Mouse (Mus musculus): ENCODE measurements around the gene Col6a1.

DNA sequence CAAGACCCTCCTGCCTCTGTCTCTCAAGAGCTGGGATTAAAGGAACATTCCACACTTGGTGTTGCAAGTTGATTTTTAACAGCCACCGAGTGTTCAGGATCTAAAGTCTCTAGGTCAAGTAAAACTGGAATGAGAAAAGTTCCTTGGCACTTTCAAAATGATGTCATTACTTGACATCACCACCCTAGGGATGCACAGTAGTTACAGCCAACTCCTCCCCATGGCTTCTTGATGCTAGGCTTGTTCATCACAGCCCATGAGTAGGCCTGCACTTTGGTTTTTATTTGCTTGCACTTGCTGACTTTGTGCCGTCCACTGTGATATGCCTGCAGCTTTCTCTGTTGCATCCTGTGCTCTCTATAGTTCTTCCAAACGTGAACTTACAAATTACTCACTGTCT, 21.6 kb downstream of the Col6a1 start:
- TF ChIP-seq POLR2A (IDR thresholded peaks at IDR 0.05; ENCODE audit: insufficient read depth, low read depth, low read length) (no peak), CTCF (IDR thresholded peaks at IDR 0.05; ENCODE audit: insufficient read depth, low read depth, low read length) (no peak)
